Mouse (Mus musculus) naive thymus-derived CD4-positive, alpha-beta T cell, adult 2 months (primary cell): ENCODE results near the gene Fam136a.
"Not testable (repeated sequence)": the region's sequence is repeated elsewhere in the genome, so short reads cannot be mapped to it uniquely, and the experiment has no call there.

Experiments
- DNase-seq: peaks from one replicate; pipeline ENCODE4 v3.0.0-alpha.2; 2011; ENCODE audit warnings: low read depth

The Fam136a gene

GRCm38 (mm10) chr6:86366853-86367249, 1.4 kb downstream of the Fam136a start:
- no peak for DNase-seq

- no peak for DNase-seq
These were observed 3.0 kb downstream of the Fam136a start for GRCm38 (mm10) chr6:86368479-86368878.

- DNase-seq: peak; percentile 70
These were observed 4.8 kb downstream of the Fam136a start for GRCm38 (mm10) chr6:86370093-86370713.

- DNase-seq: no peak
These were observed 5.4 kb downstream of the Fam136a start, which contains the start of gene Snrpg for GRCm38 (mm10) chr6:86370764-86371339. Gene Snrpg (plus strand): TSS chr6:86371304.

GRCm38 (mm10) chr6:86371340-86371911, 6.0 kb downstream of the Fam136a start:
- peak; percentile 96 for DNase-seq

- no peak for DNase-seq
These were observed 6.6 kb downstream of the Fam136a start for GRCm38 (mm10) chr6:86371950-86372516.

GRCm38 (mm10) chr6:86373556-86373955, 8.1 kb downstream of the Fam136a start:
- no peak for DNase-seq

GRCm38 (mm10) chr6:86378341-86378740, 12.9 kb downstream of the Fam136a start:
- DNase-seq: no peak

- not testable (repeated sequence) for DNase-seq
These were observed 14.7 kb downstream of the Fam136a start for GRCm38 (mm10) chr6:86380112-86380511.

GRCm38 (mm10) chr6:86382551-86382950, 17.1 kb downstream of the Fam136a start:
- no peak for DNase-seq

GRCm38 (mm10) chr6:86383370-86383769, 17.9 kb downstream of the Fam136a start:
- DNase-seq: no peak

GRCm38 (mm10) chr6:86384692-86385091, 19.2 kb downstream of the Fam136a start:
- DNase-seq: no peak

GRCm38 (mm10) chr6:86385362-86386104, 20.1 kb downstream of the Fam136a start:
- DNase-seq: no peak

GRCm38 (mm10) chr6:86387313-86387712, 21.9 kb downstream of the Fam136a start:
- DNase-seq: no peak

- DNase-seq: no peak
These were observed 23.0 kb downstream of the Fam136a start for GRCm38 (mm10) chr6:86388461-86388860.

GRCm38 (mm10) chr6:86391326-86391725, 25.9 kb downstream of the Fam136a start:
- peak; percentile 47 for DNase-seq

- DNase-seq: no peak
These were observed 27.7 kb downstream of the Fam136a start for GRCm38 (mm10) chr6:86393187-86393586.

- DNase-seq: no peak
These were observed 28.8 kb downstream of the Fam136a start for GRCm38 (mm10) chr6:86394078-86394720.

GRCm38 (mm10) chr6:86395021-86395420, 29.6 kb downstream of the Fam136a start:
- no peak for DNase-seq

- no peak for DNase-seq
These were observed 30.5 kb downstream of the Fam136a start for GRCm38 (mm10) chr6:86395969-86396368.

- DNase-seq: peak; percentile 82
These were observed 31.3 kb downstream of the Fam136a start, which contains the start of gene Pcyox1 for GRCm38 (mm10) chr6:86396581-86397256. Gene Pcyox1 (minus strand): TSS chr6:86397154.
